Mouse (Mus musculus): ENCODE measurements around the gene Asb10. TPM values are rescaled to one million over a fixed set of nuclear protein-coding genes. Genes with fewer than 3 reads are reported as not detected.

Asb10 gene
- total RNA-seq, 2 experiments from 2014 or later = not detected

- no peak for ATAC-seq (ENCODE audit: poor library complexity, severe bottlenecking)
Observed at GRCm38 (mm10) chr5:24495019-24495418, 45.8 kb downstream of the Asb10 start.

GRCm38 (mm10) chr5:24492546-24493285 lies 48.1 kb downstream of the Asb10 start:
- ATAC-seq (ENCODE audit: poor library complexity, severe bottlenecking) = no peak

- no peak for ATAC-seq (ENCODE audit: poor library complexity, severe bottlenecking)
Observed at GRCm38 (mm10) chr5:24490413-24490920, 50.3 kb downstream of the Asb10 start.

GRCm38 (mm10) chr5:24486738-24487137 lies 54.0 kb downstream of the Asb10 start:
- no peak for ATAC-seq (ENCODE audit: poor library complexity, severe bottlenecking)

- ATAC-seq (ENCODE audit: poor library complexity, severe bottlenecking) = peak; percentile 79
Observed at GRCm38 (mm10) chr5:24486097-24486496, 54.7 kb downstream of the Asb10 start.

- no peak for ATAC-seq (ENCODE audit: poor library complexity, severe bottlenecking)
Observed at GRCm38 (mm10) chr5:24484963-24485362, 55.8 kb downstream of the Asb10 start.

- ATAC-seq (ENCODE audit: poor library complexity, severe bottlenecking) = peak; percentile 67
Observed at GRCm38 (mm10) chr5:24483326-24483725, 57.5 kb downstream of the Asb10 start.

Other genes with a start within 250 kb of the Asb10 start
- gene Kcnh2, start 189.4 kb downstream of the Asb10 start, total RNA-seq (2015) = not detected in 2 replicates
- gene Kcnh2, start 189.4 kb downstream of the Asb10 start, total RNA-seq (2017) = not detected in 2 replicates
- 0.05 and 0.25 TPM in 2 replicates for gene Nos3, start 176.2 kb downstream of the Asb10 start, total RNA-seq (2015)
- 0.16 and 0.29 TPM in 2 replicates for gene Nos3, start 176.2 kb downstream of the Asb10 start, total RNA-seq (2017)
- gene Atg9b, start 148.8 kb downstream of the Asb10 start, total RNA-seq (2015) = 0.33 and 0.50 TPM in 2 replicates
- 2.2 and 2.7 TPM in 2 replicates for gene Atg9b, start 148.8 kb downstream of the Asb10 start, total RNA-seq (2017)
- 9.3 and 13.9 TPM in 2 replicates for gene Abcb8, start 147.3 kb downstream of the Asb10 start, total RNA-seq (2015)
- 3.3 and 5.6 TPM in 2 replicates for gene Abcb8, start 147.3 kb downstream of the Asb10 start, total RNA-seq (2017)
- not detected in 2 replicates for gene Asic3, start 127.6 kb downstream of the Asb10 start, total RNA-seq (2015)
- not detected in 2 replicates for gene Asic3, start 127.6 kb downstream of the Asb10 start, total RNA-seq (2017)
- gene Cdk5, start 117.4 kb downstream of the Asb10 start, total RNA-seq (2015) = 18.2 and 27.5 TPM in 2 replicates
- 16.9 and 18.2 TPM in 2 replicates for gene Cdk5, start 117.4 kb downstream of the Asb10 start, total RNA-seq (2017)
- gene Slc4a2, start 117.1 kb downstream of the Asb10 start, total RNA-seq (2015) = 17.2 and 19.9 TPM in 2 replicates
- 34.2 and 40.0 TPM in 2 replicates for gene Slc4a2, start 117.1 kb downstream of the Asb10 start, total RNA-seq (2017)
- 33.4 and 42.2 TPM in 2 replicates for gene Fastk, start 95.7 kb downstream of the Asb10 start, total RNA-seq (2015)
- 21.7 and 22.3 TPM in 2 replicates for gene Fastk, start 95.7 kb downstream of the Asb10 start, total RNA-seq (2017)
- gene Tmub1, start 93.1 kb downstream of the Asb10 start, total RNA-seq (2015) = 11.3 and 13.4 TPM in 2 replicates
- gene Tmub1, start 93.1 kb downstream of the Asb10 start, total RNA-seq (2017) = 11.7 and 20.9 TPM in 2 replicates
- gene Agap3, start 88.8 kb downstream of the Asb10 start, total RNA-seq (2015) = 12.1 and 14.2 TPM in 2 replicates
- 19.7 and 23.9 TPM in 2 replicates for gene Agap3, start 88.8 kb downstream of the Asb10 start, total RNA-seq (2017)
- not detected in 2 replicates for gene Gbx1, start 13.8 kb downstream of the Asb10 start, total RNA-seq (2015)
- gene Gbx1, start 13.8 kb downstream of the Asb10 start, total RNA-seq (2017) = not detected in 2 replicates
- not detected in 2 replicates for gene 4931409K22Rik, start 15.8 kb upstream of the Asb10 start, total RNA-seq (2015)
- gene 4931409K22Rik, start 15.8 kb upstream of the Asb10 start, total RNA-seq (2017) = not detected in 2 replicates
- 18.1 and 24.0 TPM in 2 replicates for gene Abcf2, start 36.5 kb upstream of the Asb10 start, total RNA-seq (2015)
- gene Abcf2, start 36.5 kb upstream of the Asb10 start, total RNA-seq (2017) = 53.7 and 54.5 TPM in 2 replicates
- gene Chpf2, start 45.8 kb upstream of the Asb10 start, total RNA-seq (2015) = 5.0 and 5.1 TPM in 2 replicates
- gene Chpf2, start 45.8 kb upstream of the Asb10 start, total RNA-seq (2017) = 11.3 and 13.5 TPM in 2 replicates
- not detected in 2 replicates for gene Smarcd3, start 83.4 kb upstream of the Asb10 start, total RNA-seq (2015)
- 0.07 TPM in 1 of 2 replicates, not detected in the other for gene Smarcd3, start 83.4 kb upstream of the Asb10 start, total RNA-seq (2017)
- 38.3 and 39.9 TPM in 2 replicates for gene Nub1, start 144.6 kb upstream of the Asb10 start, total RNA-seq (2015)
- gene Nub1, start 144.6 kb upstream of the Asb10 start, total RNA-seq (2017) = 61.5 and 67.3 TPM in 2 replicates
- gene Wdr86, start 189.7 kb upstream of the Asb10 start, total RNA-seq (2015) = 0.18 TPM in 1 of 2 replicates, not detected in the other
- 0.12 and 0.55 TPM in 2 replicates for gene Wdr86, start 189.7 kb upstream of the Asb10 start, total RNA-seq (2017)
- gene Crygn, start 217.0 kb upstream of the Asb10 start, total RNA-seq (2015) = 2.3 and 3.7 TPM in 2 replicates
- not detected in 2 replicates for gene Crygn, start 217.0 kb upstream of the Asb10 start, total RNA-seq (2017)

Data from megakaryocyte, adult 5-6 weeks (primary cell).